Mouse (Mus musculus) midbrain, embryonic 13.5 days (tissue): ENCODE results near the gene Erbb2. TPM values are rescaled to one million over a fixed set of nuclear protein-coding genes. Genes with fewer than 3 reads are reported as not detected.
A peak's percentile ranks its signal among the peaks of the same experiment; 100 is the strongest.

Source experiments
- ATAC-seq: fragments of 200-750 bp; cut with Nextera tagmentation; 2 replicates; pipeline ENCODE4 v1.8.0; 2017; ENCODE audit warnings: mild to moderate bottlenecking, moderate TSS enrichment, moderate library complexity
- H3K27ac ChIP-seq: fragments of 300-500 bp; sonication (generic); 2 replicates; pipeline ENCODE4 v1.5.1; 2015; ENCODE audit warnings: inconsistent platforms, mild to moderate bottlenecking, moderate library complexity
- H3K27me3 ChIP-seq: fragments of 300-500 bp; sonication (generic); 2 replicates; pipeline ENCODE4 v1.6.1; 2015; ENCODE audit warnings: mild to moderate bottlenecking, inconsistent platforms
- H3K36me3 ChIP-seq: fragments of 300-500 bp; sonication (generic); 2 replicates; pipeline ENCODE4 v1.6.1; 2015; ENCODE audit warnings: mild to moderate bottlenecking, inconsistent platforms
- H3K4me1 ChIP-seq: fragments of 300-500 bp; sonication (generic); replicated peaks from 2 replicates; pipeline ENCODE4 v1.6.1; 2015; ENCODE audit warnings: inconsistent platforms
- H3K4me2 ChIP-seq: fragments of 300-500 bp; sonication (generic); replicated peaks from 2 replicates; pipeline ENCODE4 v1.6.1; 2015; ENCODE audit warnings: moderate library complexity, mild to moderate bottlenecking, inconsistent platforms
- H3K4me3 ChIP-seq: fragments of 300-500 bp; sonication (generic); replicated peaks from 2 replicates; pipeline ENCODE4 v1.5.1; 2015; ENCODE audit warnings: mild to moderate bottlenecking, inconsistent platforms
- H3K9ac ChIP-seq: fragments of 300-500 bp; sonication (generic); replicated peaks from 2 replicates; pipeline ENCODE4 v1.6.1; 2015; ENCODE audit warnings: mild to moderate bottlenecking, inconsistent platforms
- H3K9me3 ChIP-seq: fragments of 300-500 bp; sonication (generic); 2 replicates; pipeline ENCODE4 v1.6.1; 2016; ENCODE audit warnings: mild to moderate bottlenecking, inconsistent platforms
- WGBS: fragments of 180-500 bp; shearing (Covaris S2); methylation state at CpG from one replicate; pipeline ENCODE4 v1.1.7; 2015; 5-methylcytosine and 5-hydroxymethylcytosine counted together
- polyA plus RNA-seq: library from polyadenylated mRNA; unstranded; fragments of >200 nt; fragmentation: Nextera tagmentation; extraction: Ambion mirVana; gene quantifications from 2 replicates; pipeline ENCODE4 v1.2.1, GENCODE M21; 2015

The Erbb2 gene
- polyA plus RNA-seq, 1 experiment from 2014 or later = 7.6 TPM

DNA sequence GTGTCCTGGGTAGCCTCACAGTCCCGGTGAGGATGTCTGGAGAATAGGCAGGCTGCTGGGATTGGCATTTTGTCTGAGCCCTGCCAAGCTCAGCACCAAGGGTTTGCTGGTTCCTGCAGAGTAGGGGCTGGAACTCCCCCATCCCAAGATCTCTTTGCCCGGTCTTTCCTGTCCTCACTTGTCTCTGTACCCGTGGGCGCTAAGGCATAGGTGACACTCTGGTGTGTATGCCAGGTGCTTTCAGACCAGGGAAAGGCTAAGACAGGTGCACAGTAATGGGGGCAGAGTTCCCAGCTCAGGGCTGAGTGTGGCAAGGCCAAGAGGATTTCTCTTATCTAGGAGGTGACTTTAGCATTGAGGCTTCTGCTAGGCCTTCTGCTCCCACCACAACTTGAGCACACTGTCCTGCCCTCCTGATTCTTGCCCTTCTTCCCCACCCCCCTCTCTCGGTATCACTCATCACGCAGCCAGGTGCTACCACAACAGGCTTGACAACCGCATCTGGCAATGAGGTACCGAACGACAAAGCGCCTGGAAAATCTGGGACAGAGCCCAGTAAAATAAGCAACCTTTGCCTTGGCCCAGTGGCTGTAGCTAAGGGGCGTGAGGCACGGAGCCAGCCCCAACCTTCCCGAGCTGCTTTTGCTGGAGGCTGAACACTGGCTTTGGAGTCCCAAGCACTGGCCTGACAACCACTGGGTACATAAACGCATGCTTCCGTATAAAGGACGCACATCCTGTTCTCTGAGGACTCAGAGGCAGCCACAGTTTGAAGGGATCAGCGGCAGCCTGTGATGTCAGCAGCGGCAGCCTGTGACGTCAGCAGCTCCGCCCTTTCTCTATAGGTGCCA lies 37.9 kb downstream of the Erbb2 start:
- Histone ChIP-seq H3K27me3 (peaks cover 43% of the 10 kb centered on the region), H3K4me1 (peaks cover 6% of the 10 kb centered on the region), H3K4me2 (no peak overlapping the region)

DNA sequence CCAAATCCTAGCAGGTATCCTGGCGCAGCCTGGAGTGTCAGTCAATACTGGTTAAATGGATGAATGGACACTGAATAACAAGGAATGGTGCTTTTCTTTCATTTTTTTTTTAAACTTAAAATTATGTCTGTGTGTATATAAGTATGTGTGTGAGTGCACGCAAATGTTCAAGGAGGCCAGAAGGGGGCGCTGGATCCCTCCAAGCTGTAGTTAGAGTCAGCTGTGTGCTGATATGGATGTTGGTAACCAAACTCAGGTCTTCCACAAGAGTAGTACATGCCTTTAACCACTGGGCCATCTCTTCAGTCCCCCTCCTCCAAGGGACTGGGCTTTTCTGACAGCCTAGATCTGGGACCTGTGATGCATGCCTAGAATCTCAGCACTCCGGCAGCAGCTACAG lies 43.2 kb downstream of the Erbb2 start:
- ATAC-seq = no peak
- H3K4me2 ChIP-seq = no peak overlapping the region
- WGBS = 85% methylated on average over 4 of the region's 4 CpGs
- H3K4me1 ChIP-seq = peaks cover 11% of the 10 kb centered on the region; the same call in 1 of the 2 replicates
- no peaks in the 10 kb centered on the region for H3K9me3 ChIP-seq
- H3K27me3 ChIP-seq = peaks cover 32% of the 10 kb centered on the region
- H3K4me3 ChIP-seq = no peak overlapping the region
- no peaks in the 10 kb centered on the region for H3K36me3 ChIP-seq
- no peak overlapping the region for H3K27ac ChIP-seq
- no peak overlapping the region for H3K9ac ChIP-seq

More for the DNA sequence above, 37.9 kb downstream of the Erbb2 start:
- ATAC-seq = no peak
- Histone ChIP-seq H3K4me3 (no peak overlapping the region), H3K27ac (no peak overlapping the region), H3K36me3 (no peaks in the 10 kb centered on the region), H3K9ac (no peak overlapping the region), H3K9me3 (no peaks in the 10 kb centered on the region)
- 87% methylated on average over 20 of the region's 20 CpGs for WGBS

DNA sequence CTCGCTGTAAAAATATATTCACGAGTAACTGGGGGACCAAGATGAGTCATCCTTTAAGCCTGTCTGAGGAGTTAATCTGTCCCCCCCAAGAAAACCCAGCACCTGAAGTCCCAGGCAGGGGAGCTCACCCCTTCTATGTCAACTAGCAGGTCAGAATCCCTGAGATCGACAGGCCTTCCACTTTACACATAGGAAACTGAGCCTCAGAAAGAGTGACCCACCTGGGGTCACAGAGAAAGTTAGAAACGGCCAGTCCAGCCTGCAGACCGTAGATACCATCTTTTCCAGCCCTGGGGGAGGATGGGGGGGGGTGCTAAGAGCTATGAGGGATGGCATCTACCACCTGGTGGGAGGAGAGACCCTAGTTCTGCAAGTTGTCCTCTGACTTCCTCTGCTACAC lies 44.3 kb downstream of the Erbb2 start:
- no peak overlapping the region for H3K4me2 ChIP-seq

DNA sequence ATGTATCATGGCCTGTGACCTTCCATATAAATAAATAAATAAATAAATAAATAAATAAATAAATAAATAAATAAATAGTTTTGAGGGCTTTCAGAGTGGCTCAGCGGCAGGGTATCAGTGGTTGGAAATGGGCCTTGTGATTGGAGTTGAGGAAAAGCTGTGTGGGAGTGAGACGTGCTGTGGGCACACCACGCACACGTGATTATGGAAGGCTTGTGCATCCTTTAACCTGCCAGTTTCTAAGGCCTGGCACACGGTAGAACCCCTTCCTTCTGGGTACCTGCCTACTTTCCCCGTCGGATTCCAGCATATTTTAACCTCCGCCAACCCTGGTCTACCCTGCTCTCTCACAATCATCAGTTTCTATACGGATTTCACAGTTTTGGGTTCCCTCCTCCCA lies 44.7 kb downstream of the Erbb2 start:
- peak; percentile 38 for ATAC-seq
- H3K4me3 ChIP-seq = peak overlapping the region; percentile 59
- 25% methylated on average over 9 of the region's 9 CpGs for WGBS
- peak overlapping the region; percentile 69; the same call in 1 of the 2 replicates for H3K27ac ChIP-seq
- H3K4me2 ChIP-seq = peak overlapping the region; percentile 78
- H3K4me1 ChIP-seq = peaks cover 11% of the 10 kb centered on the region; the same call in 1 of the 2 replicates
- peaks cover 43% of the 10 kb centered on the region for H3K27me3 ChIP-seq
- peak overlapping the region; percentile 71; the same call in 1 of the 2 replicates for H3K9ac ChIP-seq
- H3K9me3 ChIP-seq = no peaks in the 10 kb centered on the region
- H3K36me3 ChIP-seq = no peaks in the 10 kb centered on the region

More for the DNA sequence above, 44.3 kb downstream of the Erbb2 start:
- ATAC-seq = no peak
- WGBS = 80% methylated on average over 5 of the region's 5 CpGs
- Histone ChIP-seq H3K9me3 (no peaks in the 10 kb centered on the region), H3K9ac (no peak overlapping the region), H3K4me1 (peaks cover 11% of the 10 kb centered on the region; the same call in 1 of the 2 replicates), H3K36me3 (no peaks in the 10 kb centered on the region), H3K27me3 (peaks cover 39% of the 10 kb centered on the region), H3K27ac (no peak overlapping the region), H3K4me3 (no peak overlapping the region; the same call in 1 of the 2 replicates)

DNA sequence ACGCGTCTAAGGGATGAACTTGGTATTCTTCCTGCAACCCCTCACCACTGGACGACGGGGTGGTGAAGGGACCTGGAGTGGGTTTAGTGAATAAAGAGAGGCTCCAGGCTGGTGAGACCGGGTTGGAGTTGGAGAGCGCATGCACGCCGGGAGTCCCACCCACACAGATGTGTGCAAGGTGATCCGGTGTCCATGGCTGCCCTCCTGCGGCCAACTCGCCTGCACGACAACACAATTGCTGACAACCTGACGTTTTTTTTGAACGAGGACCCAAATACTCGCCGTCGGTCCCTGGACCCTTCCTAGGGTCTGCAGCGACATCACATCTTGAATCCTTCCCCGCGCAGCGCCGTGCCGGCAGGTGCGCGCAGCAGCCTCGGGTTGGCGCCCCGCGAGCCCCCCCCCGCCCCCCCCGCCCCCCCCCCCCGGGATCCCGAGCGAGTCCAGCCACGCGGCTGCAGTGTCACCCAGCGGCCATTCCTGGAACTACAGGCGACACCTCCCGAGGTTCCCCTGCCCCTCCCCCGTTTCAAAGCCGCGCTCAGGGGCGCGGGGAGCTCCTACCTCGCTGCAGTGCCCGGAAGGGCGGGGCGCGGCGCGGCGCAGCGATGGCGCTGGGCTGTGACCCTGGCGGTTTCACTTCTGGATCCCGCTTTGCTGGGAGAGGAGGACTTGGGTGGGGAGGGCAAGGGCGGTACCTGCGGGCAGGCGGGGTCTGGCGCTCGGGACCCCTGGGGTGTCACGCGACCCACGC lies 45.3 kb downstream of the Erbb2 start:
- Histone ChIP-seq H3K9ac (peak overlapping the region; percentile 71), H3K4me2 (peak overlapping the region; percentile 78), H3K9me3 (no peaks in the 10 kb centered on the region), H3K4me1 (peaks cover 11% of the 10 kb centered on the region; the same call in 1 of the 2 replicates), H3K27me3 (peaks cover 45% of the 10 kb centered on the region), H3K36me3 (no peaks in the 10 kb centered on the region), H3K27ac (peak overlapping the region; percentile 69), H3K4me3 (peak overlapping the region; percentile 59)
- WGBS = under 1% methylated on average over 44 of the region's 64 CpGs
- ATAC-seq = peak; percentile 90

DNA sequence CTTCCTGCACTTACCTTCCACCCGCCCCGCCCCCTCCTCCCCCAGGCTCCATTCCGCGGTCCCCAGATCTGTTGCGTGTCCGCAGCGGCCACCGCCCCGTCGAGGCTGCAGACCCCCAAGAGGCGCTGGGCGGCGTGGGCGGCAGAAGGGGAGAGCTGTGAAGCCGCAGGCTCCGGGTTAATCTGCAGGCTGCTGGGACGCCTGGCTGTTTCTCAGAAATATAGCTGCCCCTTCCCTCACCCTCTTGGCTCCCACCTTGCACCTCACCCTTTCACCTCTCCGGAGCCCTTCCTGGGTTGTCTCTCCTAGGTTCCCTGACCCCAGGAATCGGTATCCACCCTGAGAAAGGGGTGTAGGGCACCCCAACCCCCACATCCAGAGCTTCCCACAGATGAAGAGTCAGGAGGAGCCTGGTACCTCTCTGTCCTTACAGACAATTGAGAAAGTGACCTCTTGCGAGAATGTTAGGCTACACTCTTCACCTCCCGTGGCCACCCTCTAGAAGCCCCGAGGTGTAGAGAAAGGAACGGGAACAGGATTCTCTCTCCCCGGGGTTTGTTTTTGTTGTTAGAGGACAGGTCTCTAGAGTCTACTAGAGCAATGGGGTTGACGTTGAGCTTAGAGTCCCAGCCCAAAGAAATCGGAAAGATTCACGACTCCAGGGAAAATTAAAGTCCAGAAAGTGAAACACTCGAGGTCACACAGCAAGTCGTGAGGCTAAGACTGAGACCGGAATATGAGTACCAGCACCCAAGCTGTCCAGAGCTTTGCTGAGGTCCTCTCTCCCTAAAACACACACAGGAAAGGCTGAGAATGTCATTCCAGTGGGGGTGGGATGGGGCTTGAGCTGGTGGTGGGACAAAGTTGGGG lies 46.1 kb downstream of the Erbb2 start:
- Histone ChIP-seq H3K9ac (peak overlapping the region; percentile 71), H3K4me1 (peaks cover 11% of the 10 kb centered on the region; the same call in 1 of the 2 replicates), H3K4me2 (peak overlapping the region; percentile 78), H3K36me3 (no peaks in the 10 kb centered on the region), H3K4me3 (peak overlapping the region; percentile 59), H3K27me3 (peaks cover 45% of the 10 kb centered on the region), H3K9me3 (no peaks in the 10 kb centered on the region), H3K27ac (no peak overlapping the region)
- WGBS = 3% methylated on average over 28 of the region's 30 CpGs
- no peak for ATAC-seq

DNA sequence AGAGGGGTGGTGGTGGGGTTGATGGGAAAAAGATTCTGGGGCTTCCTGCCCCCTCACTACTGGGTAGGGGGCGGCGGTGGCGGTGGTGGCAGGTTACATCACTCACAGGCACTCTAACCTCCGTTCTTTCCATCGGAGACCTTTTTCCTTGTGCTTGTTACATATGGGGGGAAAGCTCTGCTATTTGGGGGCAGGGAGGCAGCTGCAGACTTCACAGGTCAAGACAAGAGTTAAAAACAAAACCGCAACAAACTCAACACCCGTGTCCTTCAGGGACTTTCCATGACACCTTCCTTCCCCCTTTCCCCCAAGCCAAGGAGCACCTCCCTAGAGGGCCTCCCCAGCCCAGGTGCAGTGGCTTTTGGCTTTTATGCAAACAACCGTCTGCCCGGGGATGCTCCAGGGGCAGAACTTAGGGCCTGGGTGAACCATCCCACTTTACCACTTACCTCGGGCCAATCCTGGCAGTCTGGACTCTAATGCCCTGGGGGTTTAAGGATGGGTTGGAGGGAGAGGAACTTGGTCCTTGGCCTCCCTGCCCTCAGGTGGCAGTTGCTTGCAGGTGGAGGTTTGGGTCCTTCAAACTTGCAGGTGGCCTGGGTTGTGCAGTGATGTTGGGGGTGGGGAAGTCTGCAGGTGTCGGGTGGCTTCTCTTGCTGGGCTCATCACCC lies 46.9 kb downstream of the Erbb2 start:
- WGBS = 24% methylated on average over 11 of the region's 11 CpGs
- H3K4me3 ChIP-seq = no peak overlapping the region
- H3K27me3 ChIP-seq = peaks cover 45% of the 10 kb centered on the region
- H3K27ac ChIP-seq = no peak overlapping the region
- ATAC-seq = no peak
- H3K4me2 ChIP-seq = no peak overlapping the region
- H3K9ac ChIP-seq = no peak overlapping the region
- peaks cover 11% of the 10 kb centered on the region; the same call in 1 of the 2 replicates for H3K4me1 ChIP-seq
- H3K36me3 ChIP-seq = no peaks in the 10 kb centered on the region
- H3K9me3 ChIP-seq = no peaks in the 10 kb centered on the region

DNA sequence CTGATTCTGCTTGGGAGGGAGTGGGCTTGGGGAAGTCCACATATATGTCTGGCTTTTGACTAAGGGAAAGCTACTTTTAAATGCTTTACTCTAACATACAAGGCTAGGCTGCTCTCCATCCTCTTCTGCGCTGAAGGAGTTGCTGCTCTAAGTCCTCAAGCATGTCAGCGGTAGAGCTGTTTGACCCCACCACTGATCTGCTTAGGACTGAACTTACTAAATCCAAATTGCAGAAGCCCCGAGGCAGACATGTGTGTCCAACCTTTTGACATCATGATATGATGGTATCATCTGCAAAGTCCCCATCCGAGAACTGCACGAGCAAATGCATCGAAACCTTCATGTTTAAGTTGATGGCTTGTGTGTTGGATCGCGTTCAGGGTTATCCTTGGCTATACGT lies 47.6 kb downstream of the Erbb2 start:
- H3K27me3 ChIP-seq = peaks cover 45% of the 10 kb centered on the region
- no peak overlapping the region for H3K4me2 ChIP-seq
- H3K36me3 ChIP-seq = no peaks in the 10 kb centered on the region
- H3K27ac ChIP-seq = no peak overlapping the region
- H3K9ac ChIP-seq = no peak overlapping the region
- ATAC-seq = no peak
- H3K4me1 ChIP-seq = peaks cover 11% of the 10 kb centered on the region; the same call in 1 of the 2 replicates
- no peaks in the 10 kb centered on the region for H3K9me3 ChIP-seq
- no peak overlapping the region for H3K4me3 ChIP-seq
- WGBS = 81% methylated on average over 9 of the region's 9 CpGs

DNA sequence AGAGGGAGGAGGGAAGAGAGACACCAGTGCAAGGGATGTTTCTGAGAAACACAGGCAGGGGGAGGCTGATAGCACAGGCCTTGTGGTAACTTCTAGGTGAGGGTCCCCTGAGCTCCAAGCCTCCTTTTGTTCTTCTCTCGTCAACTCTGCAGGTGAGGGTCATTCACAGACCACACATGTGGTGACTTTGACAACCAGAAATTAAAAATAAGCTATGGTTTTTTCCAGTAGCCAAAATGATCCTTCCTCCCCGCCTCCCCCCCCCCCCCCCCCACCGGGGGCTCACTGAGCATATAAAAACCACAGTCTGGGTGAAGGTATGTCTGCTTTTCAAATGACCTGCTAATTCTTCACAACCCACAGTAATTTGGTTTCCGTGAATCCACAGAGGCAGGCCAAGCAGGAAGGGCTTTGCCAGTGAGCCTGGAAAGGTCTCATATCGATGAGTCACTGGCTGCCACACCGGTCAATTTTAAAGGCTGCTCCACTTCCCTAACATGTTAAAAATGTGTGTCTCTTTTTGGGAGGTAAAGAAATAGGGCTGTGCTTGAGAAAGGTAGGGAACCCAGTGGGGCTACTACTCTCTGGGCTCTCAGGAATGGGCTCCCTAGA lies 48.9 kb downstream of the Erbb2 start:
- Histone ChIP-seq H3K9ac (no peak overlapping the region), H3K4me2 (no peak overlapping the region), H3K9me3 (no peaks in the 10 kb centered on the region), H3K27me3 (peaks cover 42% of the 10 kb centered on the region), H3K4me3 (no peak overlapping the region), H3K27ac (no peak overlapping the region), H3K4me1 (peaks cover 11% of the 10 kb centered on the region; the same call in 1 of the 2 replicates), H3K36me3 (no peaks in the 10 kb centered on the region)
- 60% methylated on average over 6 of the region's 6 CpGs for WGBS
- no peak for ATAC-seq

DNA sequence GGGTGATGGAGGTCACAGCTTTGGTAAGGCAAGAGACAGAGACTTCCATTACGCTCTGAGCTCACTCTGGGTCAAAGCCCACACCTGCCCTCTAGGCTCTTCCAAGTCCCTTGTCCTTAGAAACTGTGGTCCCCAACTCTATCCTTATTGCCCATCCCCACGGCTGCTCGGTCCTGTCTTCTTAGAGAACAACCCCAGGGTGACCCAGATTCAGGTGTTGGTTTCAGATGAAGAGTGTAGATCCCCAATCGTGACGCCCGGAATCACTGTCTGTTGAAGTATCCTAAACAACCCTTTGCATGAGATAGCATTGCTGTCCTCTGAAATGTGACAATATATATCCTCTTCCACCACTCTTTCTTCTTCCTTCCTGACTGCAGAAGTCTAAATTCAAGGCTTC lies 50.0 kb downstream of the Erbb2 start:
- no peak overlapping the region for H3K27ac ChIP-seq
- H3K4me2 ChIP-seq = no peak overlapping the region
- ATAC-seq = no peak
- no peak overlapping the region for H3K4me3 ChIP-seq
- no peak overlapping the region for H3K9ac ChIP-seq
- WGBS = 95% methylated on average over 6 of the region's 6 CpGs
- peaks cover 7% of the 10 kb centered on the region; the same call in 1 of the 2 replicates for H3K4me1 ChIP-seq
- H3K27me3 ChIP-seq = peaks cover 41% of the 10 kb centered on the region
- no peaks in the 10 kb centered on the region for H3K9me3 ChIP-seq
- no peaks in the 10 kb centered on the region for H3K36me3 ChIP-seq

DNA sequence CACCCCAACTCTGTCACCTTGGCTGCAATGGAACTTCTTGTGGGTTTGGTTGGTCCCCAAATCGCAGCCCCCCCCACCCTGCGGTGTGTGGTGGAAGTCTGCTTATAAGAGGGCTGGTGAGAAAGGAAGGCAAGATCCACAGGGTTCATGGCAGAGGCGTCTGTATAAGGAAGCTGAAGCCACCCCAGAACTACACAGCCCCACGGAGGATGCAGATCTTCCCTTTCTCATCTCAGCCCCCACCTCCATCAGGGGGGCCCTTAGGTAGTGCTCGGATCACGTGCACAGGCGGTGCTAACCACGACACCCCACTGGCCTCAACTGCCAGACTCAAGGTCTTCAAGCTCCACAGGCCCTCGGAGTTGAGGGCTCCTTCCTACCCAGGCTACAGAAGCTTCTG lies 51.6 kb downstream of the Erbb2 start:
- H3K4me3 ChIP-seq = no peak overlapping the region
- no peak overlapping the region for H3K4me2 ChIP-seq
- no peak for ATAC-seq
- H3K9ac ChIP-seq = no peak overlapping the region
- no peak overlapping the region for H3K27ac ChIP-seq
- 82% methylated on average over 9 of the region's 9 CpGs for WGBS
- H3K4me1 ChIP-seq = no peaks in the 10 kb centered on the region
- no peaks in the 10 kb centered on the region for H3K36me3 ChIP-seq
- H3K9me3 ChIP-seq = no peaks in the 10 kb centered on the region
- H3K27me3 ChIP-seq = peaks cover 29% of the 10 kb centered on the region
